Mouse (Mus musculus) thymus, adult 2 months (tissue): Measurements from ENCODE around the gene Nudt22.

Experiments used
- CTCF ChIP-seq: fragments of 200-500 bp; IDR thresholded peaks from 2 replicates; pipeline ENCODE4 v1.5.1; 2012; ENCODE audit warnings: mild to moderate bottlenecking, control low read depth, low read length, moderate library complexity, borderline replicate concordance; ENCODE audit not compliant: control insufficient read depth, poor library complexity, insufficient read depth; ENCODE audit errors: extremely low read depth
- POLR2A ChIP-seq: fragments of 200-500 bp; IDR thresholded peaks from 2 replicates; pipeline ENCODE4 v1.6.1; 2012; ENCODE audit warnings: mild to moderate bottlenecking, low read length, control low read depth, moderate library complexity; ENCODE audit not compliant: control insufficient read depth, poor library complexity, insufficient read depth; ENCODE audit errors: extremely low read depth

DNA sequence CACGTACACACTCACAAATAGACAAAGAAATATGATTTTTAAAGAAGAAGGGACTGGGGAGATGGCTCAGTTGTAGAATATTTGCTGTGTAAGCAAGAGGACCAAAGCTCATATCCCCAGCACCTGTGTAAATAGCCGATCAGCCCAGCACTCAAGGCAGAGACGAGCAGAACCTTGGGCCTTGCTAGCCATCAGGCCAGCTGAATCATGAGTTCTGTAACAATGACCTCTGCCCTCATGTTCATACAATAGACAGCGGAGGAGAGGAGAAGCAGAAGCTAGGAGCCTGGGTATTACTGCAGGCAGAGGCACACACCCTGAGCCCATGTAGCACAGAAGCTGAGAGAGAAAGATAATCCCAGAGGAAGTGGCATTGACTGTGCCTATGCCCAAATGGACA is 16.5 kb upstream of the Nudt22 start:
- TF ChIP-seq CTCF: no peak
- no peak for TF ChIP-seq POLR2A
